In the genomic region with DNA sequence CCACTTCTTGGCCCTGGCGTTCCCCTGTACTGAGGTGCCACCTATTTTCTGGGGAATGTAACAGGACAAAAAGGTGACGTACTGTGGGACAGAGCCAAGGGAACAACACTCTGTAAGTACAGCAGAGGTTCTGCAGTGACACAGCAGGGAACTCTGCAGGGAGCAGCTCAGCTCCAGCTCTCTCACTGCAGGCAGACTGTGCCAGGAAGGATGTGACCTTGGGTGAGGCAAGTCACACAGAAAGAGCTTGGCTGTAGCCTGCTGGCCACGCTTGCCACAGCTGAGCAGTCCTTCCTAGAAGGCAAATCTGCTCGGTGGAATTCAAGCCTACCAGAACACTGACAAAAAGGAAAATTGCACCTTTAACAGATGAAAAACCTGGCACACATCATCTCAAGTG, we compare ENCODE assay signal across 9 mouse cellular contexts. TPM values are rescaled to one million over a fixed set of nuclear protein-coding genes. Genes with fewer than 3 reads are reported as not detected.
DNase-seq lines count a peak whose midpoint lies in the region; ATAC-seq and TF ChIP-seq lines count a peak whose summit lies in the region.
"Had no signal": no experiment of that assay in that cellular context is flagged by ENCODE, and none has a peak within 500 bp of the region (broad histone marks: within the 10 kb centered on the region; RNA-seq: fewer than 3 reads in every experiment).

No protein-coding gene starts in this region.

- 0 out of 2 replicates have a peak overlapping the region, but pooled peaks have one; percentile 40 for H3K9ac ChIP-seq in limb, embryonic 13.5 days
- no peak overlapping the region for H3K9ac ChIP-seq in intestine, postnatal 0 days (ENCODE audit: low read depth, low read length)
- H3K9ac ChIP-seq: liver, embryonic 14.5 days had no signal

- TF ChIP-seq POLR2A in thymus, adult 2 months (IDR thresholded peaks at IDR 0.05; ENCODE audit: control insufficient read depth, extremely low read depth, insufficient read depth, low read length, poor library complexity), result no peak

- peak; percentile 39 for TF ChIP-seq CTCF in gastrocnemius, adult 2 months (IDR thresholded peaks at IDR 0.05)
- TF ChIP-seq CTCF in intestine, postnatal 0 days (IDR thresholded peaks at IDR 0.05; ENCODE audit: low read depth), result peak; percentile 40
- TF ChIP-seq CTCF in thymus, adult 2 months (IDR thresholded peaks at IDR 0.05; ENCODE audit: borderline replicate concordance, control insufficient read depth, extremely low read depth, insufficient read depth, low read length, poor library complexity), result no peak

- H3K4me2 ChIP-seq in limb, embryonic 13.5 days (replicated peaks), result no peak overlapping the region
- no peak overlapping the region for H3K4me2 ChIP-seq in intestine, postnatal 0 days (replicated peaks; ENCODE audit: low read depth)

- H3K36me3 ChIP-seq in limb, embryonic 13.5 days, result peaks cover 9% of the 10 kb centered on the region; the same call in 1 of the 2 replicates
- H3K36me3 ChIP-seq in limb, embryonic 10.5 days, result peaks cover 11% of the 10 kb centered on the region
- no peaks in the 10 kb centered on the region for H3K36me3 ChIP-seq in intestine, postnatal 0 days (ENCODE audit: control insufficient read depth, insufficient read depth)
- H3K36me3 ChIP-seq in thymus, adult 2 months (ENCODE audit: control insufficient read depth, insufficient read depth, low read length), result no peaks in the 10 kb centered on the region

- intact Hi-C loops in gastrocnemius, adult 2 months (cut with DNase I), result no loop called here

- no peak for DNase-seq in limb, embryonic 10.5 days (ENCODE audit: low spot score)
- DNase-seq in adrenal gland, adult (ENCODE audit: inconsistent age in 2 of 2, low spot score in 1 of 2), result peak; percentile 89 to 93
- peak; percentile 88 for DNase-seq in gastrocnemius, adult 2 months
- peak; percentile 74 for DNase-seq in lung, postnatal 25 days (ENCODE audit: low spot score)
- no peak for DNase-seq in layer of hippocampus, postnatal 36 days
- no peak for DNase-seq in thymus, adult 2 months

- no peak for ATAC-seq in limb, embryonic 13.5 days (ENCODE audit: low FRiP score, low read depth)
- no peak for ATAC-seq in intestine, postnatal 0 days

- no peaks in the 10 kb centered on the region for H3K27me3 ChIP-seq in limb, embryonic 13.5 days
- H3K27me3 ChIP-seq in limb, embryonic 10.5 days (ENCODE audit: low read depth, poor library complexity, severe bottlenecking), result no peaks in the 10 kb centered on the region
- no peaks in the 10 kb centered on the region for H3K27me3 ChIP-seq in intestine, postnatal 0 days (replicated peaks; ENCODE audit: control insufficient read depth, insufficient read depth, low read length)
- no peaks in the 10 kb centered on the region for H3K27me3 ChIP-seq in thymus, adult 2 months (ENCODE audit: control insufficient read depth, insufficient read depth, low read length)

- no peaks in the 10 kb centered on the region for H3K9me3 ChIP-seq in limb, embryonic 13.5 days
- H3K9me3 ChIP-seq in limb, embryonic 10.5 days (replicated peaks), result no peaks in the 10 kb centered on the region
- H3K9me3 ChIP-seq in intestine, postnatal 0 days (ENCODE audit: control insufficient read depth), result no peaks in the 10 kb centered on the region

- H3K27ac ChIP-seq in limb, embryonic 13.5 days, result no peak overlapping the region
- no peak overlapping the region for H3K27ac ChIP-seq in limb, embryonic 10.5 days
- peak overlapping the region; percentile 66 for H3K27ac ChIP-seq in gastrocnemius, adult 2 months
- no peak overlapping the region for H3K27ac ChIP-seq in intestine, postnatal 0 days (ENCODE audit: low read depth, low read length)
- no peak overlapping the region for H3K27ac ChIP-seq in thymus, adult 2 months (ENCODE audit: control insufficient read depth, insufficient read depth, low read length)
- H3K27ac ChIP-seq: liver, embryonic 14.5 days had no signal

- H3K4me1 ChIP-seq in limb, embryonic 13.5 days, result peaks cover 9% of the 10 kb centered on the region
- peaks cover 4% of the 10 kb centered on the region; the same call in 1 of the 2 replicates for H3K4me1 ChIP-seq in limb, embryonic 10.5 days
- H3K4me1 ChIP-seq in intestine, postnatal 0 days (replicated peaks; ENCODE audit: control insufficient read depth, insufficient read depth, low read length), result no peaks in the 10 kb centered on the region
- peaks cover 8% of the 10 kb centered on the region; the same call in 1 of the 2 replicates for H3K4me1 ChIP-seq in thymus, adult 2 months (replicated peaks; ENCODE audit: control insufficient read depth, insufficient read depth, low read length)

- no peak overlapping the region for H3K4me3 ChIP-seq in limb, embryonic 13.5 days
- no peak overlapping the region for H3K4me3 ChIP-seq in limb, embryonic 10.5 days
- peak overlapping the region; percentile 7; the same call in 1 of the 2 replicates for H3K4me3 ChIP-seq in gastrocnemius, adult 2 months
- no peak overlapping the region for H3K4me3 ChIP-seq in intestine, postnatal 0 days (ENCODE audit: low read depth, low read length)
- no peak overlapping the region for H3K4me3 ChIP-seq in thymus, adult 2 months (ENCODE audit: control insufficient read depth, insufficient read depth, low read length)

- WGBS in limb, embryonic 13.5 days, result 52% methylated on average over 4 of the region's 4 CpGs
- 62% methylated on average over 4 of the region's 4 CpGs for WGBS in limb, embryonic 10.5 days
- WGBS in intestine, postnatal 0 days, result 44% methylated on average over 4 of the region's 4 CpGs
- WGBS in thymus, adult 2 months, result 65% methylated on average over 4 of the region's 4 CpGs

RNA-seq across cellular contexts. Expression of gene Zdhhc20, which starts 8.3 kb away (rescaled TPM):
- 81.8 and 83.4 TPM in 2 replicates for polyA plus RNA-seq in limb, embryonic 13.5 days (2015; fragmentation: Nextera tagmentation; extraction: Ambion mirVana)
- 53.6 and 62.7 TPM in 2 replicates for polyA plus RNA-seq in limb, embryonic 10.5 days (2016; fragmentation: Nextera tagmentation; extraction: Ambion mirVana)
- total RNA-seq in gastrocnemius, adult 2 months (2021), result 1 to 10 TPM; 3.6 to 5.1 TPM
- 28.8 and 32.8 TPM in 2 replicates for polyA plus RNA-seq in intestine, postnatal 0 days (2015; fragmentation: Nextera tagmentation; extraction: Ambion mirVana)
- 10 to 100 TPM; 41.5 to 41.6 TPM for total RNA-seq in layer of hippocampus, postnatal 36 days (2021)
- 11.0 and 12.4 TPM in 2 replicates for polyA plus RNA-seq in thymus, adult 2 months (2012; rRNA removed)

RNA-seq across cellular contexts. Expression of gene Mrpl57, which starts 55.8 kb away (rescaled TPM):
- 128 and 146 TPM in 2 replicates for polyA plus RNA-seq in limb, embryonic 13.5 days (2015; fragmentation: Nextera tagmentation; extraction: Ambion mirVana)
- polyA plus RNA-seq in limb, embryonic 10.5 days (2016; fragmentation: Nextera tagmentation; extraction: Ambion mirVana), result 143 and 157 TPM in 2 replicates
- total RNA-seq in gastrocnemius, adult 2 months (2021), result 10 to 100 TPM; 64.1 to 72.6 TPM
- 211 and 220 TPM in 2 replicates for polyA plus RNA-seq in intestine, postnatal 0 days (2015; fragmentation: Nextera tagmentation; extraction: Ambion mirVana)
- total RNA-seq in layer of hippocampus, postnatal 36 days (2021), result 10 to 100 TPM; 72.8 to 75.2 TPM
- 81.4 and 82.1 TPM in 2 replicates for polyA plus RNA-seq in thymus, adult 2 months (2012; rRNA removed)

RNA-seq across cellular contexts. Expression of gene Ska3, which starts 55.8 kb away (rescaled TPM):
- 36.7 and 42.4 TPM in 2 replicates for polyA plus RNA-seq in limb, embryonic 13.5 days (2015; fragmentation: Nextera tagmentation; extraction: Ambion mirVana)
- polyA plus RNA-seq in limb, embryonic 10.5 days (2016; fragmentation: Nextera tagmentation; extraction: Ambion mirVana), result 65.9 and 66.4 TPM in 2 replicates
- not detected for total RNA-seq in gastrocnemius, adult 2 months (2021)
- polyA plus RNA-seq in intestine, postnatal 0 days (2015; fragmentation: Nextera tagmentation; extraction: Ambion mirVana), result 5.3 and 5.8 TPM in 2 replicates
- 1 to 10 TPM in 1 of 2 experiments, under 1 TPM in 1; 0.83 to 1.1 TPM for total RNA-seq in layer of hippocampus, postnatal 36 days (2021)
- 5.9 and 8.3 TPM in 2 replicates for polyA plus RNA-seq in thymus, adult 2 months (2012; rRNA removed)

Comparison
In these comparisons a context has a peak if more than half of its experiments do, and no peak if none do; other contexts are left out.
1. DNase-seq: peak in adrenal gland, adult (2 of 2), gastrocnemius, adult 2 months (single experiment) and lung, postnatal 25 days (single experiment); none in limb, embryonic 10.5 days (single experiment), layer of hippocampus, postnatal 36 days (0 of 2) and thymus, adult 2 months (single experiment).